Mouse (Mus musculus): ENCODE measurements at regions not wholly inside any gene's neighbourhood (a gene's known extent, or its start where the extent isn't known, plus 50 kb on each side); places are given as distances from the start of the nearest gene placed in this dataset.

- ATAC-seq (no peak), DNase-seq (ENCODE audit: low spot score) (no peak)
- Histone ChIP-seq H3K9me3 (ENCODE audit: low read length) (no peaks in the 10 kb centered on the region), H3K27ac (no peak overlapping the region), H3K4me1 (ENCODE audit: insufficient read depth, low read length) (no peaks in the 10 kb centered on the region), H3K36me3 (ENCODE audit: insufficient read depth, low read length) (no peaks in the 10 kb centered on the region), H3K27me3 (ENCODE audit: insufficient read depth, low read length) (no peaks in the 10 kb centered on the region), H3K4me2 (ENCODE audit: low read depth, low read length) (no peak overlapping the region), H3K9ac (replicated peaks; ENCODE audit: low read length) (no peak overlapping the region), H3K4me3 (ENCODE audit: low read length) (no peak overlapping the region)
- WGBS: 79% methylated on average over 13 of the region's 13 CpGs
- TF ChIP-seq CTCF (IDR thresholded peaks at IDR 0.05; ENCODE audit: low read depth): no peak
These were observed 62.9 kb upstream of the Cnih3 start for GRCm38 (mm10) chr1:181289385-181290035.

GRCm38 (mm10) chr1:181291202-181291601 lies 61.2 kb upstream of the Cnih3 start:
- Histone ChIP-seq H3K4me1 (ENCODE audit: insufficient read depth, low read length) (no peaks in the 10 kb centered on the region), H3K9me3 (ENCODE audit: low read length) (no peaks in the 10 kb centered on the region), H3K36me3 (ENCODE audit: insufficient read depth, low read length) (no peaks in the 10 kb centered on the region), H3K9ac (replicated peaks; ENCODE audit: low read length) (no peak overlapping the region), H3K4me2 (ENCODE audit: low read depth, low read length) (no peak overlapping the region), H3K27ac (no peak overlapping the region), H3K4me3 (ENCODE audit: low read length) (no peak overlapping the region), H3K27me3 (ENCODE audit: insufficient read depth, low read length) (no peaks in the 10 kb centered on the region)
- DNase-seq (ENCODE audit: low spot score): no peak
- TF ChIP-seq CTCF (IDR thresholded peaks at IDR 0.05; ENCODE audit: low read depth): no peak
- WGBS: 57% methylated on average over 6 of the region's 6 CpGs
- ATAC-seq: no peak

- Histone ChIP-seq H3K27me3 (ENCODE audit: insufficient read depth, low read length) (no peaks in the 10 kb centered on the region), H3K9me3 (ENCODE audit: low read length) (no peaks in the 10 kb centered on the region), H3K27ac (no peak overlapping the region), H3K4me2 (ENCODE audit: low read depth, low read length) (no peak overlapping the region), H3K36me3 (ENCODE audit: insufficient read depth, low read length) (no peaks in the 10 kb centered on the region), H3K9ac (replicated peaks; ENCODE audit: low read length) (no peak overlapping the region), H3K4me1 (ENCODE audit: insufficient read depth, low read length) (no peaks in the 10 kb centered on the region), H3K4me3 (ENCODE audit: low read length) (no peak overlapping the region)
- TF ChIP-seq CTCF (IDR thresholded peaks at IDR 0.05; ENCODE audit: low read depth): no peak
- ATAC-seq (no peak), DNase-seq (ENCODE audit: low spot score) (no peak)
- 89% methylated on average over 5 of the region's 5 CpGs for WGBS
These were observed 60.5 kb upstream of the Cnih3 start for GRCm38 (mm10) chr1:181291966-181292365.

GRCm38 (mm10) chr1:181293079-181293865 lies 59.2 kb upstream of the Cnih3 start:
- Histone ChIP-seq H3K27ac (no peak overlapping the region), H3K4me1 (ENCODE audit: insufficient read depth, low read length) (no peaks in the 10 kb centered on the region), H3K9me3 (ENCODE audit: low read length) (no peaks in the 10 kb centered on the region), H3K9ac (replicated peaks; ENCODE audit: low read length) (no peak overlapping the region), H3K36me3 (ENCODE audit: insufficient read depth, low read length) (no peaks in the 10 kb centered on the region), H3K4me3 (ENCODE audit: low read length) (no peak overlapping the region), H3K27me3 (ENCODE audit: insufficient read depth, low read length) (no peaks in the 10 kb centered on the region), H3K4me2 (ENCODE audit: low read depth, low read length) (no peak overlapping the region)
- TF ChIP-seq CTCF (IDR thresholded peaks at IDR 0.05; ENCODE audit: low read depth): no peak
- 78% methylated on average over 16 of the region's 16 CpGs for WGBS
- no peak for ATAC-seq
- no peak for DNase-seq (ENCODE audit: low spot score)

GRCm38 (mm10) chr1:181295651-181296050 lies 56.8 kb upstream of the Cnih3 start:
- no peak for TF ChIP-seq CTCF (IDR thresholded peaks at IDR 0.05; ENCODE audit: low read depth)
- H3K4me2 ChIP-seq (ENCODE audit: low read depth, low read length): no peak overlapping the region
- no peaks in the 10 kb centered on the region for H3K36me3 ChIP-seq (ENCODE audit: insufficient read depth, low read length)
- 80% methylated on average over 4 of the region's 4 CpGs for WGBS
- H3K27ac ChIP-seq: no peak overlapping the region
- H3K4me3 ChIP-seq (ENCODE audit: low read length): no peak overlapping the region
- ATAC-seq (no peak), DNase-seq (ENCODE audit: low spot score) (no peak)
- no peaks in the 10 kb centered on the region for H3K27me3 ChIP-seq (ENCODE audit: insufficient read depth, low read length)
- no peak overlapping the region for H3K9ac ChIP-seq (replicated peaks; ENCODE audit: low read length)
- H3K9me3 ChIP-seq (ENCODE audit: low read length): no peaks in the 10 kb centered on the region
- H3K4me1 ChIP-seq (ENCODE audit: insufficient read depth, low read length): no peaks in the 10 kb centered on the region

- H3K9me3 ChIP-seq (ENCODE audit: low read length): no peaks in the 10 kb centered on the region
- TF ChIP-seq CTCF (IDR thresholded peaks at IDR 0.05; ENCODE audit: low read depth): no peak
- H3K27ac ChIP-seq: no peak overlapping the region
- H3K36me3 ChIP-seq (ENCODE audit: insufficient read depth, low read length): no peaks in the 10 kb centered on the region
- no peaks in the 10 kb centered on the region for H3K4me1 ChIP-seq (ENCODE audit: insufficient read depth, low read length)
- no peak for ATAC-seq
- no peaks in the 10 kb centered on the region for H3K27me3 ChIP-seq (ENCODE audit: insufficient read depth, low read length)
- DNase-seq (ENCODE audit: low spot score): no peak
- no peak overlapping the region for H3K9ac ChIP-seq (replicated peaks; ENCODE audit: low read length)
- no peak overlapping the region for H3K4me2 ChIP-seq (ENCODE audit: low read depth, low read length)
- 68% methylated on average over 5 of the region's 5 CpGs for WGBS
- no peak overlapping the region for H3K4me3 ChIP-seq (ENCODE audit: low read length)
These were observed 54.4 kb upstream of the Cnih3 start for GRCm38 (mm10) chr1:181298063-181298462.
